Mouse (Mus musculus) layer of hippocampus, adult 11-12 months (tissue): ENCODE data around the gene Dhrs1.

ENCODE experiments used
- DNase-seq: peaks from one replicate; pipeline ENCODE4 v3.0.0; 2022; ENCODE audit warnings: low spot score

The Dhrs1 gene

DNA sequence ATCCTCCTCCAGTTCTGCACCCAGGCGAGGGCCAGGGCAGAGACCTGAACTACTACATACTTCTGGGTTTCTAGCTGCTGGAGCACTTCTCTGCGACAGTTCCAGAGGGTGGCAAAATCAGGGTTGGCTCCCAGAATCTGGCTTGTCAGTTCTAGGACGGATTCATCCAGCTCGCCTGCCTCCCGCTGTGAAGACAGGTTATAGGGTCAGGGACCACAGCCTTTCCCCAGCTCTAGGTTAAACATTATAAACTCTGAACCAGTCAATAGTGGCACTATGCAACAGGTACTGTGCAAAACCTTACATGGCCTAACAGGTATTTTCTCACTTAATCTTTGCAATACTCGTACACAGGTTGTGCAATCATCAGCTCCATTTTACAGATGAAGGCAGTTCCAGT, 24.4 kb downstream of the Dhrs1 start:
- no peak for DNase-seq

DNA sequence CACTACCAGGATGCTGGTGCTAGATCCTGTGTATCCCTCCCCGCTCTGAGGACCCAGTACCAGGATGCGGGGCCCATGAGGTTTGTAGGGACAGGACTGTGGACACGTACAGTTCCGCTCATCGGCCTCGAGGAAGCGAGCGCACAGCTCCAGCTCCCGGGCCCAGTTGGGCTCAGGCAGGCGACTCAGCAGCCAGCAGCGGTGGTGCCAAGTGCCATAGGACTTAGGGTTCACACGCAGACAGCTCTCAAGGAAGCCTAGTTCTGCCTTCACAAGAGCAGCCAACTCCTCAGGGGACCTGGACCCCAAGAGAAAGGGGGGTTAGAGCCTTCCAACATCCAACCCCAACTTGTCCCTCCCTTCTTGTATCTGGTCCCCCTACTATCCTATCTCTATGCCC, 24.8 kb downstream of the Dhrs1 start:
- no peak for DNase-seq

DNA sequence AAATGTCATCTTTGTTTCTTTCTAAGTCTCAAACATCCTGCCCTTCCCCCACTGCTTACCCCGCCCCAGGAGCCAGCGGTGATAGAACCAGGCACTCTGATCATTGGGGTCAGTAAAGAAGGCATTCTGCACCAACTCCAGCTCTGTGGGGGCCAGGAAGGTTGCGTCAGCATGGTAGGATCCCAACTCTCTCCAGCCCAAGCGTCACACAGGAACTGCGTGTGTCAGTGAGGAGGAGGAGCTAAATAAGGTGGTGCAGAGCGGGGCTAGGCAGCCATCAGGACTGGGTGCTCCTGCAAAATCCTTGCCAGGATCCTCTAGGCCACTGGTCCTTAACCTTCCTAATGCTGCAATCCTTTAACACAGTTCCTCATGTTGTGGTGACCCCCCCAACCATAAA, 25.8 kb downstream of the Dhrs1 start:
- no peak for DNase-seq

DNA sequence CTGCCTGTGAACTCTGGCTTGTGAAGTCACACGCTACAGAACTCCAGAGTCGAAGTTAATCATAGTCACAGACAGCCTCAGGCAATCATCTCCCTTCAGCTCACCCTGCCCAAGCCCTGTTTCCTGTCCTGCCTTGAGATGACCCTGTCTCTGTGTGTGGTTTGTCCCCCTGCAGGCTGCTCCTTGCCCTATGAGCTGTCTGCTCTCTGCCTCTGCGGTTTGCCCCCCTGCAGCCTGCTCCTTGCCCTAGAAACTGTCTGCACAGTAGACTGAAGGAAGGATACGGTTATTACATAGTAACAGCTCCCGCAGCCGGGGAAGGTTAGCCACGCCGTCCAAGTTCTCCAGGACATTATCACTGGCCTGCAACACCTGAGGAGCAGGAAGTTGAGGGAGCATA, 28.6 kb downstream of the Dhrs1 start:
- DNase-seq: no peak

DNA sequence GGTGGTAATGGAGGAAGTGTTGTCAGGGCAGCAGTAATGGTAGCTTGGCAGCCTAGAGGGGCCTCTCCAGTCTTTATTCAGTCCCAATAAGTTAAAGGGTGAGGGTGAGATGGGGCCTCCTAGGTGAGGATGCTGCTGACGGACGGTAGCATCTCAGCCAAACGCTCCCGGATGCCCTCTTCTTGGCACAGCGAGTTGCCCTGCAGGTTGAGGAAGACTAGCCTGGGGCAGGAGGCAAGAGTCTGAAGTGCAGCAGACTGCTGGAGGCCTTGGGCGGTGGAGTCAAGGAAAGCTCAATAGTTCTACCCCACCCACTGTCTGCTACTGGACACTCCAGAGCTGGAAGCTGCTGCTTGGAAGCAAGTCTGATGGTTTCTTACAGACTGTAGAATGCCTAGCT, 29.2 kb downstream of the Dhrs1 start:
- no peak for DNase-seq

DNA sequence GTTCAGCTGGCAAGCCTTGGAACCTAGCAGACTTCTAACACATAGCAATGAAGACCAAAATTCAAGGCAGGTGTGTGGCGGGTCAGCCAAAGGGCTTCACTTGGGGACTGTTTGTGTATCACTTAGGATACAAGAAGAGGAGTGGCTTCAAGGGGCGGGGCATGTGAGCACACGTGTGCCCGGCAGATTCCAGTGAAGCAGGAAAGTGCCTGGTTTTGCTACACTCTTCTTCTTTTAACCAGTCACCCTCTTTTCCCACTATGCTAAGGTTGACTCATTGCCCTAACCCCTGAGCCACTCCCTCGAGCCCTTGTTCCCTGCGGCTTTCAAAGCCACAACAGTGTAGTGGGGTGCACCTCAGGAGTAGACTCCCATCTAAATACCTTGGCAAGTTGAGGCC, 30.6 kb downstream of the Dhrs1 start:
- no peak for DNase-seq

DNA sequence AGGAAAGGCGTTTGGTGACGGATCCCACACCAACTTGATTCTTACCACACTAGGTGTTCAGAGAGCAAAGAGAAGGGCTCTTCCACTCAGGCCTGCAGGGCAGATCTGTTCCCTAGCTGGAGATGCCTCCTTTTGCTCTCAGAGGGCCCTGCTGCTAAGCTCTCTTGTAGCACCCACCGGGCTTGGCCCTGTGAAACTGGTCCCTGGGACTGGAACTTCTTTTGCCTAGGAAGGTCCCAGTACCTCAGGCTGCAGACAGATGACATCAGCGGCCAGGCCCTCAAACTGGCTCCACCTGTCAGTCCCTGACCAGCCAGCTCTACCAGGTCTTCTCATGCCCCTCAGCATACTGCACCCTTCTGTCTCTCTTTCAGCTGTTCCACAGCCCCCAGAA, 31.8 kb downstream of the Dhrs1 start, which contains the start of gene Tgm1:
Tgm1 (minus strand) TSS at position 198 of the 394 bp plus-strand sequence.
- DNase-seq: no peak

DNA sequence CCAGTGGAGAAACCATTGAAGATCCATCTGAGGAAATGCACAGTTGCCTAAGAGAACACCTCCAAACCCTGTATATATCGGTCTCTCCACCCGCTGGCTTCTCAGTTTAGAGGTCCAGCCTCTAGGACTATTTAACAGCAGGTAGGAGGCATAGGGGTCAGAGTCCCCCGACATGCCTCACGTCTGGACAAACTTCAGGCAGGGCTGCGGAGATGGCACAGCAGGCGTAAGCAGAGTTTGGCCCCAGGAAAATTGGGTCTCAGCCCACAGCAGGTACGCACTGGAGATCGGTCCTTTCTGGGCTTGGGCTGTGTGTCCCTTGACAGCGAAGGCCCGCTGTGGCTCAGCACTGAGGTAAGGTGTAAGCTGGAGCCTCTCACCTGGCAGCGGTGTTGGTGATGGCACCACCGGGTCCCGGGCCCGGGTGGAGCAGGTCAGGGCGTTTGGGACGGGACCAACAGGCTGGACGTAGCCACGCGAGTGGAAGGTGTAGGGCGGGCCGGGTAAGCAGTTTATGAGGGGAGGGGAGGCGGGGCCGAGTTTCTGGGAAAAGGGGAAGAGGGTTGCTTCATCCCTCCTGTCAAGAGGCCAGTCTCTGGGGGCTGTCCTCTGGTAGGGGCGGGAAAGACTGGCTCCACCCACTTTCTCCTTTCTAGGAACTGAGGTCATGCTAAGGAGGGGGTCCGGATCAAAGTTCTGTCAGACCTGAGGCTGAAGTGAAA, 32.3 kb downstream of the Dhrs1 start:
- no peak for DNase-seq

DNA sequence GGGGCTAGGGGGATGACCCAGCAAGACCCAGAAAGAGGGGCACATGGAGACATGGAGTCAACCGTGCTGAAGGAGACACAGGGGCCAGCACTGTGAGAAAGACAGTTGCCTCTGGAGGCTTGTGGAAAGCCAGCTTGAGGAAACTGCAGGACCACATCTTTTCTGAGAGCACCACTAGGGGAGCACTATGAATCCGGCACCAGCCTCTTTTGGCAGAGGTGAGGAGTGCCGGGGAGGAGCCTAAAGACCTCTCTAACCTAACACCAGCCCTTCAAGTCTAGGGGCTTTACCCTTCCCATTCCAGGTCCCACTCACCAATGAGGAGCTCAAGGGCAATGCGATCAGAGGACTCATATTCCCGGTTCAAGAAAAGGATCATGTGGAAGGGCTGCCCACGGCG, 33.7 kb downstream of the Dhrs1 start:
- DNase-seq: no peak

DNA sequence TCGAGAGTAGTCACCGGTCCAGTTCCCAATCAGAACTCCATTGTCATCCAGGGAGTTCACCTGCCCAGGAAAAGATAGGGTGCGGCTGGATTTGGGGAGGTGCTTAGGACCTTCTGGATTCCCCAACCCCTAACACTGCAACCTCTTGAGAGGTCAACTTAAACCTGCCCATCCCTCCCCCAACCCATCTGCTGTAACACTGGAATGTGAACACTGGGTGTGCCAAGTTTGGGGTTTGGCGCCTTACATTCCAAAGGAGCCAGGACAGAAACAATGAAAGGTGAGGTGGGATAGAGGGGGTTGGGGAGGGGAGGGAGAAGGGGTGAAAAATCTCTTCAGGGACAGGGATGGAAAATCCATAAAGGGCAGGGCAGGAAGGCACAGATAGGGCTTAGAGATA, 36.0 kb downstream of the Dhrs1 start:
- DNase-seq: no peak

DNA sequence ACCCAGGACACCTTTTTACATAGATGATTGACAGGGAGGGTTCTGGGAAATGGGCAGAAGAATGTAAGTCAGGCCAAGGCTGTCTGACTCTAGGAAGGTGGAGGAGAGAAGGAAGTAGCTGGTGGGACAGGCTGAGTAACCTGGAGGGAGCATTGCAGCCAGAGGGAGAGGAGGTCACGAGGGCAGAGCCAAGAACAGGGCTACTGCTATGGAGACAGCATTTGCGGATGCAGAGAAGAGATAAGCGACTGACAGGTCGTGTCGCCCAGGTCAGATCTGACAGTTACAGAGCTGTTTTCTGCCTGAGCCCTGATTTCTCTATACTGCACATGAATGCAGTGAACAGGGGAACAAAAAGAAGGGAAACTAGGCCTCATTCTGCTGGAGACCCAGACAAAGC, 38.1 kb downstream of the Dhrs1 start:
- no peak for DNase-seq

DNA sequence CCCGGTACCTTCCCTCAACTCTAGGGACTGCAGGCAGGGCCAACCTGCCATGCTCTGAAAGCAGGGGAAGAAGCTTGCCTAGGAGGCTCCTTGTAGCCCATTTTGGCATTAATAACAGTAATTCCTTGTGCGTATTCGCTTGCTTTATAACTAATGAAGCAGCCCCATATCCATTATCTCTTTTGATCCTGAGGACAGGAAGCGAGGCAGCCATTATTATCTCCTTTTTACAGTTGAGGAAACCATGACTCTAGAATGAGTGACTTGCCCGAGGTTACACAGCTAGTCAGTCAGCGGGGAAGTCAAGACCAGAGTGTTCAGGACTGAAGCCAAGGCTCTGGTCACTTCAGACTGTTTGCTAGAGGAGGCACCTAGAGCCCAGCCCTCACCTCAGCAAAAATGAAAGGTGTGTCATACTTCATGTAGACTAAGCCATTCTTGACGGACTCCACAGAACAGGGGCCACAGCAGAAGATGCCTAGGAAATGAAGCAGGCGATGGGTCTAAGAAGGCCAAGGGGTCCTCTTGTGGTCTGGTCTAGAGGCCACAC, 39.4 kb downstream of the Dhrs1 start:
- DNase-seq: no peak

DNA sequence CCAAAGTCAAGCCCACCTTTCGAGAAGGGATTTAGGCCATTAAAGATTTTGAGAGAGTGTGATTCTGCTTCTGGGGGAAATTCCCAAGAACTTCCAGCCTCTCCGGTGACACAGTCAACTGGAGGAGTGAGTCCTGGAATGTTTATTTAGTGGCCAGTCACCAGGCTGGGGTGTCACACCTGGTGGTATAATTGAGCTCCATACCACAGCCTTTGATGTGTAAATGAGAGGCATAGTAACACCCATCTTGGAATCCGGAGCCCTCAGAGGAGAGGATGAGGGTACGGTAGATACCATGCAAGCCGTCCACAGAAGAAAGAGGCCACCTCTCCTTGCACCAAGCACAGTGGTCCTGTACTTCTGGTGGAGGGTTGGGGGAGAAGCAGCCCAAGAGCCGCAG, 42.7 kb downstream of the Dhrs1 start:
- DNase-seq: no peak

DNA sequence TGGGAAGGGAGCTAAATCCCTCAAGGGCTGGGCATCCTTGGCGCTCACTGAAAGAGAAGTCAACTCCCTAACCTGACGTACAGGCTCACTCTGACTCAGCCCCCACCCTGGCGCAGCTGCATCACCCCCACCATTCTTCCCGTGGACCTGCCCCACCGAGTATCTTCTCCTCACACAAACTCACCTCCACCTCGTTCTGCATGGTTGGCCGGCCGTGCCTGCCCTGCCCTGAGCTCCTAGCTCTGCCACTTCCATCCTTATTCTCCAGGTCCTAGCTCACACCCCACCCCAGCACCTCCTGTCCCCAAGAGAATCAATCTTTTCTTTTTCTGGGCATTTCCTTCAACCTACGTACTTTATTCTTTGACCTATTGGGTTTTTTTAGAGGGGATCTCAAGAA, 44.4 kb downstream of the Dhrs1 start:
- DNase-seq: no peak

DNA sequence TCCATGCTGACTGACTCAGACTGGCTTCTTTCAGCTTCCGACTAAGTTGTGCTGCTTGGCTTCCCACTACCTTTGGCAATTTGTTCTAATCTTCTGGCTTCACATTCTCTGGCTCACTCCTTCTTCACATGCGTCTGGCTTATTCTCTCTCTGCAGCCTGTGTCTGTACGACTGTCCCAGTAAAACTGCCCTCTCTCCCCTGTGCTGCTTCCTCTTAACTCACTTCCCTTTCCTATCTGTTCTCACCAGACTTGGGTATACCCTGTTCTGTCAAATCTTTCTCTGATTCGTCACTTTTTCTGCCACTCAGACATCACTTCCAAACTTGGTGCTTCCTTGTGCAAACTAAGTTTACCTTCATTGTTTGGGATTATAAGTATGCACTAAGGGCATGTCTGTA, 48.3 kb downstream of the Dhrs1 start:
- no peak for DNase-seq

DNA sequence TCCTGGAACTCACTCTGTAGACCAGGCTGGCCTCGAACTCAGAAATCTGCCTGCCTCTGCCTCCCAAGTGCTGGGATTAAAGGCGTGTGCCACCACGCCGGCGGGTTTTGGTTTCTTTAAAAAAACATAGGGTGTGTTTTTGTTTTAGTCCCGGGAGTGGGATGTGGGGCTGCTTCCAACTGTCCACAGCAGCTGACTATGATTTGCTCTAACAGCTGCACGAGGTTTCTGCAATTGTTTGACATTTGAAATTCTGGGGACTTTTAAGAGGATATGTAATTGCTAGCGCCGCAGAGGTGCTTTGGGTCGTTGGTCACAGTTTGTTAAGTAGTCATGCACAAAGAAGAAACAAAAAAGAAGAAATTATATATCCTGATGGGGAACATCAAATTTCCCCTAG, 56.1 kb downstream of the Dhrs1 start:
- no peak for DNase-seq
